Mouse (Mus musculus) G1E (cell line): ENCODE measurements at regions not wholly inside any gene's neighbourhood (a gene's known extent, or its start where the extent isn't known, plus 50 kb on each side); places are given as distances from the start of the nearest gene placed in this dataset.

Source experiments
- ATAC-seq: 2 replicates; pipeline ENCODE4 v1.8.0; 2016; ENCODE audit warnings: mild to moderate bottlenecking; ENCODE audit not compliant: insufficient number of reproducible peaks, poor library complexity, low FRiP score, severe bottlenecking; ENCODE audit errors: extremely low read depth
- DNase-seq: peaks from one replicate; pipeline ENCODE4 v3.0.0; 2012; ENCODE audit warnings: low spot score
- H3K27me3 ChIP-seq: 2 replicates; pipeline ENCODE4 v1.6.1; 2012; ENCODE audit warnings: mild to moderate bottlenecking, low read length, inconsistent platforms; ENCODE audit not compliant: insufficient read depth
- H3K36me3 ChIP-seq: replicated peaks from 2 replicates; pipeline ENCODE3; 2012; ENCODE audit warnings: mild to moderate bottlenecking, inconsistent platforms
- H3K4me1 ChIP-seq: 2 replicates; pipeline ENCODE4 v1.6.1; 2012; ENCODE audit warnings: low read depth, low read length, inconsistent platforms, mixed read lengths; ENCODE audit not compliant: insufficient read depth
- H3K4me3 ChIP-seq: 2 replicates; pipeline ENCODE4 v1.5.1; 2012; ENCODE audit warnings: low read depth, mild to moderate bottlenecking, inconsistent platforms, low read length, moderate library complexity, mixed read lengths
- H3K9me3 ChIP-seq: replicated peaks from 2 replicates; pipeline ENCODE4 v1.6.1; 2012; ENCODE audit warnings: inconsistent platforms
- CTCF ChIP-seq: IDR thresholded peaks from 2 replicates; pipeline ENCODE4 v1.5.1; 2012; ENCODE audit warnings: low read depth, low read length, inconsistent platforms, mixed read lengths
- GATA1 ChIP-seq: IDR thresholded peaks from 2 replicates; pipeline ENCODE4 v1.6.1; 2012; ENCODE audit warnings: borderline replicate concordance, low read length, inconsistent platforms, mixed read lengths
- GATA2 ChIP-seq: IDR thresholded peaks from 2 replicates; pipeline ENCODE4 v1.6.1; 2012; ENCODE audit warnings: low read depth, low read length, inconsistent platforms, borderline replicate concordance
- POLR2AphosphoS5 ChIP-seq: IDR thresholded peaks from 2 replicates; pipeline ENCODE4 v1.6.1; 2012; ENCODE audit warnings: low read depth, low read length, inconsistent platforms; ENCODE audit not compliant: insufficient replicate concordance
- TAL1 ChIP-seq: conservative IDR thresholded peaks from 2 replicates; pipeline ENCODE4 v1.6.1; 2012; ENCODE audit warnings: low read depth, low read length, inconsistent platforms, mixed read lengths

DNA sequence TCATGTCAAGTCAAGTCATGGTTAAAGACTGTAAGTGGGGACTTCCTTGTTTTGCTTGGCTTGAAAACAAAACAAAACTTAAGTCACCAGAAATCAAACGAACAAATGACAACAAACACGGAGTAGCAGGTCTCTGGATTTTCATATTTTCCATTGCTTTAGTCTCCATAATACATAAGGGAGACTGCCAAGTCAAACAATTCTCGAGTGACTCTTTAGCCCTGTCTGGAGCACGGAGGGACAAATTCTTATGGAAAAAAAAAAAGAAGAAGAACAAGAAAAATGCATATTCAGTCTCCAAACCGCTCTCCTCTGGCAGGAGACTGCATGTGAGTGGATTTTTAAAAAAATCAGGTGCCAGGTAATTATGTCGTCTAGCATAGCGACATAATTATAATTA, 129.6 kb upstream of the Med14 start:
- Histone ChIP-seq H3K27me3 (no peaks in the 10 kb centered on the region), H3K36me3 (no peaks in the 10 kb centered on the region), H3K4me1 (no peaks in the 10 kb centered on the region), H3K9me3 (no peaks in the 10 kb centered on the region), H3K4me3 (no peak overlapping the region)
- no peak for TF ChIP-seq CTCF
- no peak for TF ChIP-seq GATA2
- no peak for TF ChIP-seq POLR2AphosphoS5
- no peak for TF ChIP-seq GATA1
- no peak for TF ChIP-seq TAL1
- DNase-seq (no peak), ATAC-seq (no peak)

DNA sequence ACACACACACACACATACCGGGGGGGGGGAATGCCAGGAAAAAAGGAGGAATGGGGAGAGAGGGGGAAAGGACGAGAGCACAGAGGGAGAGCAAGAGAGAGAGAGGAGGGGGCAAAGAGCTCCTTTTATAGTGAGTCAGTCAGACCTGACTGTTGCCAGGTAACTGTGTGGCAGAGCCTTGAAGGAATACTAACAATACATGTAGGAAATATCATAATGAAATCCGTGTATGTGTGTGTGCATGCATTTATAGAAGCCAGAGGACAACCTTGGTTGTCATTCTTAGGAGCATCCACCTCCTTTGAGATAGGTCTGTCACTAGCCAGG, 127.6 kb upstream of the Med14 start:
- Histone ChIP-seq H3K9me3 (no peaks in the 10 kb centered on the region), H3K4me3 (no peak overlapping the region), H3K36me3 (no peaks in the 10 kb centered on the region), H3K27me3 (no peaks in the 10 kb centered on the region), H3K4me1 (no peaks in the 10 kb centered on the region)
- DNase-seq (no peak), ATAC-seq (no peak)
- TF ChIP-seq POLR2AphosphoS5 (no peak), GATA1 (no peak), CTCF (no peak), GATA2 (no peak)

- H3K27me3 ChIP-seq: no peaks in the 10 kb centered on the region
- no peak for TF ChIP-seq GATA2
- no peak for TF ChIP-seq CTCF
- no peak for TF ChIP-seq GATA1
- TF ChIP-seq TAL1: no peak
- TF ChIP-seq POLR2AphosphoS5: no peak
- no peaks in the 10 kb centered on the region for H3K9me3 ChIP-seq
- DNase-seq (no peak), ATAC-seq (no peak)
- H3K4me1 ChIP-seq: no peaks in the 10 kb centered on the region
- H3K4me3 ChIP-seq: no peak overlapping the region
- H3K36me3 ChIP-seq: no peaks in the 10 kb centered on the region
Measured at GRCm38 (mm10) chrX:12888708-12889481, 127.0 kb upstream of the Med14 start.

DNA sequence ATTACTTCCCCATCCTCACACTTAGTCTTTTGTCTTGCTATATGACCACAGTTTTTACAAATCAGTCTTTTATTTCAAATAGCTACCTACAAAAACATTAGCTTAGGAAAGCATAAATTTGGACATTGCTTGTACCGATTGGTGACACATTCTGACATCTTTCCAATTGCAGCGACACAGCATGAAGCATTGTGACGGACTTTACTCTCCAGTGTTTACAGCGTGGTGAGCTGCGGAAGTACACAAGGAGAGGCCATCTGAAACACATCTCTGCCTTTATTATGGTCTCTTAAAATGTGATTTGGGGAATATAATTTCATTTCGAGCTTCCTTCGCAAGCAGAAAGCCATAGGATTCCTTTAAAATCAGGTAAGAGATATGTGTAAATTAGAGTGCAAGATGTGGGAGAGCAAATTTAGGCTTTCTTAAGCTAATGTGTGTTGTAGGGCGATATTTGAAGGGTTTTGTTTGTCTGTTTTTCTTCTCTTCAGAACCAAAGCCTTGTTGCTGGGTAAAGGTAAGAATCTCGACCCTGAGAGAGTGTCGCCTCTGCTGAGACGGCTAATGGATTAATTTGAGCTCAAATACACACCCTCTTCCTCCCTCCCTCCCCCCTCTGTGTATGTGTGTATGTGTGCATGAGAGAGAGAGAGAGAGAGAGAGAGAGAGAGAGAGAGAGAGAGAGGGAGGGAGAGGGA, 126.3 kb upstream of the Med14 start:
- H3K4me1 ChIP-seq: no peaks in the 10 kb centered on the region
- TF ChIP-seq TAL1 (no peak), GATA2 (no peak), POLR2AphosphoS5 (no peak), GATA1 (no peak), CTCF (no peak)
- no peak for ATAC-seq
- H3K27me3 ChIP-seq: no peaks in the 10 kb centered on the region
- DNase-seq: no peak
- H3K9me3 ChIP-seq: no peaks in the 10 kb centered on the region
- H3K4me3 ChIP-seq: no peak overlapping the region
- H3K36me3 ChIP-seq: no peaks in the 10 kb centered on the region

- ATAC-seq (no peak), DNase-seq (no peak)
- no peaks in the 10 kb centered on the region for H3K9me3 ChIP-seq
- H3K4me3 ChIP-seq: no peak overlapping the region
- H3K27me3 ChIP-seq: no peaks in the 10 kb centered on the region
- no peaks in the 10 kb centered on the region for H3K36me3 ChIP-seq
- TF ChIP-seq GATA1 (no peak), CTCF (no peak), GATA2 (no peak), TAL1 (no peak), POLR2AphosphoS5 (no peak)
- no peaks in the 10 kb centered on the region for H3K4me1 ChIP-seq
Measured at GRCm38 (mm10) chrX:12887516-12887915, 125.6 kb upstream of the Med14 start.

- Histone ChIP-seq H3K4me1 (no peaks in the 10 kb centered on the region), H3K27me3 (no peaks in the 10 kb centered on the region), H3K4me3 (no peak overlapping the region), H3K9me3 (no peaks in the 10 kb centered on the region), H3K36me3 (no peaks in the 10 kb centered on the region)
- DNase-seq: no peak
- no peak for ATAC-seq
- no peak for TF ChIP-seq POLR2AphosphoS5
- no peak for TF ChIP-seq CTCF
- no peak for TF ChIP-seq GATA1
- no peak for TF ChIP-seq GATA2
- no peak for TF ChIP-seq TAL1
Measured at GRCm38 (mm10) chrX:12886160-12887048, 124.5 kb upstream of the Med14 start.
